Mouse (Mus musculus) megakaryocyte, embryonic 14.5 days (primary cell): ENCODE results near the gene March6.

Experiments
- FLI1 ChIP-seq: IDR thresholded peaks from 2 replicates; pipeline ENCODE4 v1.6.1; 2012; ENCODE audit warnings: low read length, inconsistent platforms, mixed read lengths
- GATA1 ChIP-seq: IDR thresholded peaks from 3 replicates; pipeline ENCODE4 v1.6.1; 2012; ENCODE audit warnings: mixed read lengths, low read length, inconsistent platforms, borderline replicate concordance

DNA sequence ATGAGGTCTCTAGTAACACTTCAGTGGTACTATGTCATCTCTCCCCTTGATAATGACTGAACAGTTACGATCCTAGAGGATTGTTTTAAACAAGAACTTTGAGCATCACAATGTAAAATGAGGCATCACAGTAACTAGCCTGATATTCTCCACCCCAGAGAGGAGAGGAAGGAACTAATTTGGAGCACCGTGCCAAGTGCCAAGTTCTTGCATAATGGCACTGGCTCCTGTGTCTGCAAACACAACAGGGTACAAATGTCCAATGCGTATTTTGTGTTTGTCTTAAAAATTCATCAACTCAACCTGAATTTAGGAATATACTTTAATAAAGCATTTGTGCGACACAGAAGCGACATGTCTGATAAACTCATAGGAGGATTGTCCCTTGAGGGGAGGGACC is 74.5 kb downstream of the March6 start:
- TF ChIP-seq GATA1 (no peak), FLI1 (no peak)
